Mouse (Mus musculus) cerebellum, adult 2 months (tissue): ENCODE measurements around the gene Adss. TPM values are rescaled to one million over a fixed set of nuclear protein-coding genes. Genes with fewer than 3 reads are reported as not detected.

Experiments used
- DNase-seq, 2 experiments: peaks; one replicate each; pipeline ENCODE4 v3.0.0; 2021
- H3K27ac ChIP-seq: fragments of 200-500 bp; 2 replicates; pipeline ENCODE4 v1.5.1; 2012; ENCODE audit warnings: low read length, control low read depth, inconsistent platforms; ENCODE audit not compliant: insufficient read depth
- H3K27me3 ChIP-seq: fragments of 200-500 bp; 2 replicates; pipeline ENCODE4 v1.6.1; 2012; ENCODE audit warnings: inconsistent platforms, mild to moderate bottlenecking, low read length, moderate library complexity; ENCODE audit not compliant: control insufficient read depth, insufficient read depth
- H3K4me1 ChIP-seq: fragments of 200-500 bp; 2 replicates; pipeline ENCODE4 v1.6.1; 2011; ENCODE audit warnings: low read length; ENCODE audit not compliant: control insufficient read depth, insufficient read depth
- H3K4me3 ChIP-seq: fragments of 200-500 bp; replicated peaks from 2 replicates; pipeline ENCODE3; 2011; ENCODE audit warnings: mild to moderate bottlenecking, low read depth, low read length, control low read depth; ENCODE audit not compliant: insufficient read depth
- CTCF ChIP-seq: fragments of 200-500 bp; IDR thresholded peaks from 2 replicates; pipeline ENCODE4 v1.5.1; 2011; ENCODE audit warnings: low read depth, mild to moderate bottlenecking, control low read depth, low read length, moderate library complexity, borderline replicate concordance; ENCODE audit not compliant: insufficient read depth
- POLR2A ChIP-seq: fragments of 200-500 bp; IDR thresholded peaks from 2 replicates; pipeline ENCODE4 v1.6.1; 2011; ENCODE audit warnings: low read length, control low read depth, borderline replicate concordance; ENCODE audit not compliant: insufficient read depth
- WGBS: fragments of 180-500 bp; shearing (Covaris S2); methylation state at CpG from one replicate; pipeline ENCODE4 v1.1.7; 2018; 5-methylcytosine and 5-hydroxymethylcytosine counted together
- polyA plus RNA-seq: library from polyadenylated mRNA; depleted of rRNA; stranded (reverse); fragments of >200 nt; gene quantifications from 2 replicates; pipeline ENCODE4 v1.2.3, GENCODE M21; 2012

The Adss gene
- polyA plus RNA-seq, 1 experiment = 48.1 TPM

DNA sequence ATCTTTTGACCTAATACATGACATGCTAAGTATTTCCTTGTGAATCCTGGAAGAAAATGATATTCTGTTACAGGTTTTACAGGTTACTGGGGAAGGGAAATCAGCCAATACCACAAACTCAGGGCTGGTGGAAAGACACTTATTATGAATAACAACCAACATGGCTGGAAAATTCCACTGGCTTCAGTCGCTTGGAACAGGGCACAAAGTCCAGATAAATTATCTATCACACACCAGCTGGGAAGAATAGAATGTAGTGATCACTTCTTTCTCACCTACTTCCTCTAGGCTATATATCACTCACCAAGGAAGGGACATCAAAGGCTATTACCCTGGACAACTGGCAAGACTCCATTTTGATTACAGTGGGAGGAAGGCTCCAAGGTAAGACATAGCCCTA lies 55.6 kb downstream of the Adss start:
- 67% methylated on average over 1 of the region's 1 CpGs for WGBS
- no peak for TF ChIP-seq CTCF
- no peak for TF ChIP-seq POLR2A
- H3K27ac ChIP-seq = no peak overlapping the region

GRCm38 (mm10) chr1:177737505-177738105 lies 58.7 kb downstream of the Adss start:
- TF ChIP-seq POLR2A (no peak), CTCF (no peak)
- 47% methylated on average over 6 of the region's 6 CpGs for WGBS
- no peaks in the 10 kb centered on the region for H3K4me1 ChIP-seq
- DNase-seq = no peak
- H3K4me3 ChIP-seq = no peak overlapping the region
- no peak overlapping the region for H3K27ac ChIP-seq
- no peaks in the 10 kb centered on the region for H3K27me3 ChIP-seq

More for the DNA sequence above, 55.6 kb downstream of the Adss start:
- no peak for DNase-seq
- H3K4me3 ChIP-seq = no peak overlapping the region
- no peaks in the 10 kb centered on the region for H3K4me1 ChIP-seq
- H3K27me3 ChIP-seq = no peaks in the 10 kb centered on the region

- WGBS = 89% methylated on average over 3 of the region's 3 CpGs
- Histone ChIP-seq H3K4me1 (no peaks in the 10 kb centered on the region), H3K27me3 (no peaks in the 10 kb centered on the region)
Measured at GRCm38 (mm10) chr1:177731973-177732372, 64.3 kb downstream of the Adss start.

DNA sequence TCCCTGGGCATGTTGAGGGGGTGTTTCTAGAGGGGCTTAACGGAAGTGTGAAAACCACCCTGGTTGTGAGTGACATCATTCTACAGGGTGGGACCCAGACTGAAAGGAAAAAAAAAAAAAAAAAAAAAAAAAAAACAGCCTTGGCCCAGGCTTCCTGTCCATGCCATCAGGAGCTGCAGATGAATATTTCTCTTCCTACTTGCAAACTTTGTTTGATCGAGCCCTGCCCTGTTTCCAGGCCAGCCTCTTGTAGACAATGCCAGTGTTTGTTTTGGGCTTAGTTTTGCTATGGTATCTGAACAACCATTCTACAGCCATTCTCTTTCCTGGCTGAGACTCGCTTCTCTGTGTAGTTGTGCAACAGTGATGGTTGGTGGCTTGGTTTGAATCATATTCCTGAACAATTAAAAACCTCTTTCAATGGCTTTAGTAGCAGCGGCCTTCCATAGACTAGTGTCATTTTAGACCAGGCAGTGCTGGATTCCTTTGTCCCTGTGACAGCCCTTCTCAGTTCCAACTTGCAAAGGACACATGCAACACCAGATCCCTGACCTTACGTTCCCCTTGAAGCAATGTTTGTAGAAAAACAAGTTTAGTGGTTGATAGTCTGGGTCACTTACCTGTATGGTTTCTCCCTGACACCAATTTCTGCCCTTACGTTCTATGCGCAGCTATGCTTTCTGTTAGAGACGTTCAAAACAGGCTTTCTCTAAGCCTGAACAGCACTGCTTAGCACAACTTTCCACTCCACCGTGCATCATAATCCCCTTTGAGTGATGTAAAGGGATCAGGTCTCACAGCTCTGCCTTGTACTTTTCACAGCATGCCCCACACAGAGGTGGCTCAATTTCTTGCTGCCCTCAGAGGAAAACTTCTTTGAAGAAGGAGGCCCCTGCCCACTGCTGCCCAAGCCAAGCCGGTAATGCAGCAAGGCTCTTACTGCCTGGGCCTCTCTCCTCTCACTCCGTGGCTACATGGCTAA lies 67.0 kb downstream of the Adss start, which contains the start of gene 1700016C15Rik:
Gene 1700016C15Rik, plus strand, starts transcription at position 772 of the 982 bp plus-strand sequence.
- TF ChIP-seq POLR2A = no peak
- TF ChIP-seq CTCF = no peak
- WGBS = 72% methylated on average over 11 of the region's 11 CpGs
- Histone ChIP-seq H3K27me3 (no peaks in the 10 kb centered on the region), H3K27ac (no peak within 1 kb of the TSS), H3K4me1 (no peaks in the 10 kb centered on the region), H3K4me3 (no peak within 1 kb of the TSS)
- no peak for DNase-seq

More at GRCm38 (mm10) chr1:177731973-177732372, 64.3 kb downstream of the Adss start:
- Histone ChIP-seq H3K4me3 (no peak overlapping the region), H3K27ac (no peak overlapping the region)
- no peak for TF ChIP-seq CTCF
- no peak for TF ChIP-seq POLR2A
- DNase-seq = no peak

DNA sequence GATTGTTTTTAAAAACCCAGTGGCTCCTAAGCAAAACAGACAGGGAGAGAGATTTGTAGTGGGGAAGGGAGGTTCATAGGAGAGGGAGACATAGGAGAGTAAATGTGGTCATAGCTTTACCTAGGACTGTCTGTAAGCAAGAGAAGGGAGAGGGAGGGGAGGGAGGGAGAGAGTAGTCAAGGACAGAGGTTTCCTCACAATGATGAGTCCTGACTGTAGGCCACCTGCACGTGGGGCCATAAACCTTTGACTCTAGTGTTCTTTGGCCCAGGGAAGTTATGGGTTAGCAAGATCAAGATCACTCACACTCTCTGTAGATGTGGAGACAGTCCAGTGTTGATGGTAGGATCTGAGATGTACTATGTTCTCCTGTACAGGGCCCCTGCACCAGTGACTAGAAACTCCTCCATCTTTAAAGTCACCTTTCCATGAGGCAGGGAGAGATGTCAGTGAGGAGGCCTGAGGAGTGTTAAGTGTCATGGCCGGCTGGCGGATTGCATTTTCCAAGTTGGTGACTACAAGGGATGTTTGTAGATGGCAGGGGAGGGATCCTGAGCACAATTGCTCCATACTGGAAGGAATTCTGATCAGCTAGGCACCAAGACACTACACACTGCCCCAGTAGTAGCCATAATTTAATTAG lies 68.3 kb downstream of the Adss start:
- Histone ChIP-seq H3K4me3 (no peak overlapping the region), H3K27me3 (no peaks in the 10 kb centered on the region), H3K27ac (no peak overlapping the region), H3K4me1 (no peaks in the 10 kb centered on the region; the same call in 1 of the 2 replicates)
- 91% methylated on average over 3 of the region's 3 CpGs for WGBS
- TF ChIP-seq POLR2A (no peak), CTCF (no peak)
- DNase-seq = no peak

DNA sequence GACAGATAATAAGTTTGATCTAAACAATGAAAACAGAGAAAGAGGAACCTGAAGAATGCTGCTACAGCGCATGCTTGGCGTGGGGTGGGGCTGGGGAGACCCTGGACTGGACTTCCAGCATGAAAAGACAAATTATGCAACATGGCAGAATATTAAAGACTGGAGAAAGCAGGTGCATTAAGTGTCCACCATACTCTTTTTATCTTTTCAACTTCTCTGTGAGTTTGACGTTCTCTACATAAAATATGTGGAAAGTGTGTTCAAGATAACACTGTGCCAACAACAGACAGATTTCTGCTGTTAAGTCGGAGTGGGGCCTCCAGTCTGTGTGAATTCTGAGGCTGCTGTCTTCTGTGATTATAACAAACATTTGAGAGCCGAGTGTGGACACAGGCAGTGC lies 69.4 kb downstream of the Adss start:
- WGBS = 74% methylated on average over 5 of the region's 5 CpGs
- DNase-seq = no peak
- TF ChIP-seq CTCF = no peak
- no peak for TF ChIP-seq POLR2A
- Histone ChIP-seq H3K4me3 (no peak overlapping the region), H3K4me1 (no peaks in the 10 kb centered on the region; the same call in 1 of the 2 replicates), H3K27me3 (no peaks in the 10 kb centered on the region), H3K27ac (no peak overlapping the region)

DNA sequence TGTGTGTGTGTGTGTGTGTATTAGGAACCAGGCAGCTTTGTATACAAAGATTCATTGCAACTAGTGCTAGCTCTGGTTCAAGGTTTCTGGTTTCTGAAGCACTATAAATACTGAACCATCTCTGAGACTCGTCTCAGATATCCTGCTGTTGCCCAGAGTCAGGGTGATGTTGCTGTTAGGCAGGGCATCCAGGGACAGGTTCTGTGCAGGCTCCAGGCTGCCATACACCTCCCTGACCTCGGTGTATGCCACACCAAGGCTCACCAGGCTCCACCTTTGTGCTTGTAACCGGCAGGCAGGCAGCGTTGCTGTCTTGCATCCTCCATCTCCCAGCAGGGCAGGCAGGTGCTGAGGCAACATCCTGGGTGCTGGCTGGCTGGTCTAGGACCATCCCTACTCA lies 72.5 kb downstream of the Adss start:
- WGBS = 69% methylated on average over 4 of the region's 4 CpGs
- no peak for DNase-seq

GRCm38 (mm10) chr1:177719029-177719427 lies 77.3 kb downstream of the Adss start:
- TF ChIP-seq POLR2A = no peak
- TF ChIP-seq CTCF = no peak
- no peak overlapping the region for H3K27ac ChIP-seq
- WGBS = 60% methylated on average over 3 of the region's 3 CpGs
- no peak for DNase-seq
- H3K4me1 ChIP-seq = no peaks in the 10 kb centered on the region
- no peaks in the 10 kb centered on the region; the same call in 1 of the 2 replicates for H3K27me3 ChIP-seq
- no peak overlapping the region for H3K4me3 ChIP-seq

More for the DNA sequence above, 72.5 kb downstream of the Adss start:
- no peak overlapping the region for H3K4me3 ChIP-seq
- no peak overlapping the region for H3K27ac ChIP-seq
- no peaks in the 10 kb centered on the region for H3K27me3 ChIP-seq
- TF ChIP-seq POLR2A = no peak
- no peak for TF ChIP-seq CTCF
- H3K4me1 ChIP-seq = no peaks in the 10 kb centered on the region; the same call in 1 of the 2 replicates
